In the genomic region with DNA sequence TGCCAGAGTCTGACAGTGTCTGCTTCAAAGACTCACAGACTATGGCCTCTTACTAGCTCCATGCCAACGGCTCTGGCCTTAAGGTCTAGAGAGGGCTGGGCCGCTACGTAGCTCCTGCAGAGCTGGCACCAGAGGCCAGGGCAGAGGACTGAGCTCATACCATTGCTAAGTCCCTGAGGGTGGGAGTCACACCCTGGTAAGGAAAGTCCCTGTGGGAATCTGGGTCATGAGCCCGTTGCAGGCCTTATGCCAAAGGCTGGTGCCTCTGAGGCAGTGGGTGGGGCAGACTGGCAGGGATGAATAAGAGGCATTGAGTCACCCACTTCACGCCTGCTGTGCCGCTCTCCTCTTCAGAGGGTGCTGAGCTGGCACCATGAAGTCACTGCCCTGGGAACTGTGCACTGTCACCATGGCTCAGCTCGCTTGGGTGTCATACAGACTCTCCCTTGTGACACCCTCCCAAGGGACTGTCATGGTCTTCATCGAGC, we compare ENCODE assay signal across 7 mouse cellular contexts. TPM values are rescaled to one million over a fixed set of nuclear protein-coding genes. Genes with fewer than 3 reads are reported as not detected.
DNase-seq lines count a peak whose midpoint lies in the region; ATAC-seq lines count a peak whose summit lies in the region.

No protein-coding gene starts in this region.

- peaks cover 5% of the 10 kb centered on the region for H3K9me3 ChIP-seq in lung, embryonic 16.5 days (ENCODE audit: control insufficient read depth, low read length)

- 73% methylated on average over 8 of the region's 8 CpGs for WGBS in lung, embryonic 16.5 days

- DNase-seq in layer of hippocampus, adult 11-12 months (ENCODE audit: low spot score) = peak; percentile 70
- no peak for DNase-seq in layer of hippocampus, adult 9-10 months (ENCODE audit: low spot score)
- DNase-seq in NIH3T3 (ENCODE audit: low read depth) = peak; percentile 71
- no peak for DNase-seq in c-Kit-positive CD71-positive TER-119-positive erythroid progenitor cells, embryonic 14.5 days (ENCODE audit: low spot score)
- no peak for DNase-seq in thymus, postnatal 25 days

- H3K36me3 ChIP-seq in lung, embryonic 16.5 days (ENCODE audit: control insufficient read depth, insufficient read depth, low read length) = peaks cover 23% of the 10 kb centered on the region

- ATAC-seq in frontal cortex, adult (ENCODE audit: low TSS enrichment) = peak; percentile 95
- ATAC-seq in lung, embryonic 16.5 days (ENCODE audit: low read depth) = peak; percentile 44; the same call in 1 of the 2 replicates

- H3K27ac ChIP-seq in lung, embryonic 16.5 days (ENCODE audit: low read length) = no peak overlapping the region

- H3K9ac ChIP-seq in lung, embryonic 16.5 days (ENCODE audit: low read length) = no peak overlapping the region

- no peaks in the 10 kb centered on the region; the same call in 1 of the 2 replicates for H3K4me1 ChIP-seq in lung, embryonic 16.5 days (replicated peaks; ENCODE audit: control insufficient read depth, insufficient read depth, low read length)

- no peaks in the 10 kb centered on the region for H3K27me3 ChIP-seq in lung, embryonic 16.5 days (ENCODE audit: control insufficient read depth, insufficient read depth, low read depth, low read length)

- H3K4me2 ChIP-seq in lung, embryonic 16.5 days (ENCODE audit: low read depth, low read length) = no peak overlapping the region

- no peak overlapping the region for H3K4me3 ChIP-seq in lung, embryonic 16.5 days (ENCODE audit: low read length)

RNA-seq across cellular contexts. Expression of gene Sfn, which starts 12.3 kb away (rescaled TPM):
- 21.6 and 29.3 TPM in 2 replicates for polyA plus RNA-seq in lung, embryonic 16.5 days (2015; fragmentation: Nextera tagmentation; extraction: Ambion mirVana)

RNA-seq across cellular contexts. Expression of gene Gpn2, which starts 30.2 kb away (rescaled TPM):
- 17.1 and 18.9 TPM in 2 replicates for polyA plus RNA-seq in lung, embryonic 16.5 days (2015; fragmentation: Nextera tagmentation; extraction: Ambion mirVana)

RNA-seq across cellular contexts. Expression of gene Zdhhc18, which starts 35.6 kb away (rescaled TPM):
- polyA plus RNA-seq in lung, embryonic 16.5 days (2015; fragmentation: Nextera tagmentation; extraction: Ambion mirVana) = 3.1 and 3.3 TPM in 2 replicates

RNA-seq across cellular contexts. Expression of gene Gpatch3, which starts 39.8 kb away (rescaled TPM):
- 5.6 and 6.5 TPM in 2 replicates for polyA plus RNA-seq in lung, embryonic 16.5 days (2015; fragmentation: Nextera tagmentation; extraction: Ambion mirVana)

RNA-seq across cellular contexts. Expression of gene Pigv, which starts 58.1 kb away (rescaled TPM):
- polyA plus RNA-seq in lung, embryonic 16.5 days (2015; fragmentation: Nextera tagmentation; extraction: Ambion mirVana) = 20.1 and 20.7 TPM in 2 replicates

Comparison
In these comparisons a context has a peak if more than half of its experiments do, and no peak if none do; other contexts are left out.
1. DNase-seq: peak in layer of hippocampus, adult 11-12 months (single experiment) and NIH3T3 (single experiment); none in layer of hippocampus, adult 9-10 months (single experiment), c-Kit-positive CD71-positive TER-119-positive erythroid progenitor cells, embryonic 14.5 days (single experiment) and thymus, postnatal 25 days (single experiment).